Mouse (Mus musculus) mouse embryonic stem cell (cell line): ENCODE measurements at regions not wholly inside any gene's neighbourhood (a gene's known extent, or its start where the extent isn't known, plus 50 kb on each side); places are given as distances from the start of the nearest gene placed in this dataset.

Experiments used
- in situ Hi-C, 2 experiments: fragments of 300-500 bp; cut with MboI; formaldehyde crosslinking; loops; 1 replicate in 1 of 2; 3 replicates in 1 of 2; pipeline ENCODE4 v1.14.3; 2019 to 2020; ENCODE audit warnings: low sequenced_read_pairs in 2 of 2, low pct_unique_long_range_greater_than_20kb in 1 of 2, mixed read lengths in 1 of 2; ENCODE audit not compliant: unreplicated experiment in 1 of 2

- in situ Hi-C loops = loop anchor here in 1 of 2 experiments (10.0 kb wide), 1 partner anchor 109 kb away; no protein-coding TSS in a partner anchor
Observed at GRCm38 (mm10) chr17:29775836-29776235, 59.0 kb upstream of the Ccdc167 start.

GRCm38 (mm10) chr17:29773339-29773738 is 56.5 kb upstream of the Ccdc167 start:
- in situ Hi-C loops = loop anchor here in 1 of 2 experiments (10.0 kb wide), 1 partner anchor 111 kb away; no protein-coding TSS in a partner anchor

GRCm38 (mm10) chr17:29770914-29771313 is 54.1 kb upstream of the Ccdc167 start:
- in situ Hi-C loops = loop anchor here in 1 of 2 experiments (10.0 kb wide), 1 partner anchor 114 kb away; no protein-coding TSS in a partner anchor

- in situ Hi-C loops = loop anchor here in 1 of 2 experiments (10.0 kb wide), 1 partner anchor 115 kb away; no protein-coding TSS in a partner anchor
Observed at GRCm38 (mm10) chr17:29769631-29770030, 52.8 kb upstream of the Ccdc167 start.

- in situ Hi-C loops = no loop called here
Observed at GRCm38 (mm10) chr17:29769143-29769542, 52.3 kb upstream of the Ccdc167 start.

GRCm38 (mm10) chr17:29768642-29769041 is 51.8 kb upstream of the Ccdc167 start:
- in situ Hi-C loops = no loop called here
